ENCODE assay signal across 8 mouse cellular contexts in genomic region chr17:22866421-22866844, GRCm38 (mm10). TPM values are rescaled to one million over a fixed set of nuclear protein-coding genes. Genes with fewer than 3 reads are reported as not detected.
DNase-seq lines count a peak whose midpoint lies in the region; ATAC-seq lines count a peak whose summit lies in the region.

No protein-coding gene starts in this region.

- peaks cover 10% of the 10 kb centered on the region for H3K4me1 ChIP-seq in forebrain, embryonic 12.5 days
- H3K4me1 ChIP-seq in limb, embryonic 11.5 days (ENCODE audit: control insufficient read depth, insufficient read depth, low read length), result no peaks in the 10 kb centered on the region; the same call in 1 of the 2 replicates
- peaks cover 14% of the 10 kb centered on the region for H3K4me1 ChIP-seq in midbrain, embryonic 15.5 days

- peaks cover 22% of the 10 kb centered on the region for H3K36me3 ChIP-seq in forebrain, embryonic 12.5 days (replicated peaks)
- peaks cover 6% of the 10 kb centered on the region; the same call in 1 of the 2 replicates for H3K36me3 ChIP-seq in limb, embryonic 11.5 days (ENCODE audit: control insufficient read depth, insufficient read depth, low read length)
- H3K36me3 ChIP-seq in midbrain, embryonic 15.5 days (replicated peaks), result peaks cover 14% of the 10 kb centered on the region; the same call in 1 of the 2 replicates

- no peaks in the 10 kb centered on the region for H3K9me3 ChIP-seq in forebrain, embryonic 12.5 days
- H3K9me3 ChIP-seq in limb, embryonic 11.5 days (ENCODE audit: control insufficient read depth, low read length), result no peaks in the 10 kb centered on the region
- H3K9me3 ChIP-seq in midbrain, embryonic 15.5 days, result no peaks in the 10 kb centered on the region

- H3K4me2 ChIP-seq in forebrain, embryonic 12.5 days, result peak overlapping the region; percentile 62
- peak overlapping the region; percentile 58 for H3K4me2 ChIP-seq in limb, embryonic 11.5 days (ENCODE audit: low read depth, severe bottlenecking)
- H3K4me2 ChIP-seq in midbrain, embryonic 15.5 days, result peak overlapping the region; percentile 71

- H3K9ac ChIP-seq in forebrain, embryonic 12.5 days, result peak overlapping the region; percentile 83
- peak overlapping the region; percentile 84 for H3K9ac ChIP-seq in limb, embryonic 11.5 days (ENCODE audit: low read length)
- peak overlapping the region; percentile 63 for H3K9ac ChIP-seq in midbrain, embryonic 15.5 days

- H3K27ac ChIP-seq in forebrain, embryonic 12.5 days, result peak overlapping the region; percentile 68; the same call in 1 of the 2 replicates
- peak overlapping the region; percentile 76 for H3K27ac ChIP-seq in limb, embryonic 11.5 days (replicated peaks; ENCODE audit: low read depth, low read length)
- peak overlapping the region; percentile 77 for H3K27ac ChIP-seq in midbrain, embryonic 15.5 days

- no peaks in the 10 kb centered on the region for H3K27me3 ChIP-seq in forebrain, embryonic 12.5 days
- no peaks in the 10 kb centered on the region for H3K27me3 ChIP-seq in limb, embryonic 11.5 days (ENCODE audit: control insufficient read depth, insufficient read depth, low read length)
- H3K27me3 ChIP-seq in midbrain, embryonic 15.5 days (replicated peaks), result no peaks in the 10 kb centered on the region

- peak; percentile 46 for DNase-seq in embryo, embryonic 10 days (ENCODE audit: low spot score)
- no peak for DNase-seq in embryo, embryonic 9.5 days (ENCODE audit: extremely low spot score)
- DNase-seq in thymus, postnatal 14 days, result peak; percentile 4
- no peak for DNase-seq in thymus, postnatal 36 days
- DNase-seq in limb, embryonic 11.5 days (ENCODE audit: low spot score), result no peak
- no peak for DNase-seq in gastrocnemius, adult 18-20 months (ENCODE audit: low spot score)

- WGBS in forebrain, embryonic 12.5 days, result 3% methylated on average over 10 of the region's 10 CpGs
- 6% methylated on average over 10 of the region's 10 CpGs for WGBS in limb, embryonic 11.5 days
- WGBS in midbrain, embryonic 15.5 days, result 2% methylated on average over 10 of the region's 10 CpGs

- peak overlapping the region; percentile 69 for H3K4me3 ChIP-seq in forebrain, embryonic 12.5 days (replicated peaks)
- peak overlapping the region; percentile 64 for H3K4me3 ChIP-seq in limb, embryonic 11.5 days (ENCODE audit: low read depth, low read length)
- H3K4me3 ChIP-seq in midbrain, embryonic 15.5 days, result peak overlapping the region; percentile 74

- ATAC-seq in forebrain, embryonic 12.5 days (ENCODE audit: low FRiP score), result peak; percentile 66
- ATAC-seq in limb, embryonic 11.5 days (ENCODE audit: insufficient number of reproducible peaks, low FRiP score, low TSS enrichment, low read depth), result no peak; the same call in 1 of the 2 replicates
- peak; percentile 65 for ATAC-seq in midbrain, embryonic 15.5 days (replicated peaks)

RNA-seq across cellular contexts. Expression of gene Zfp945, which starts 0.5 kb away (rescaled TPM):
- polyA plus RNA-seq in forebrain, embryonic 12.5 days (2016; fragmentation: Nextera tagmentation; extraction: Ambion mirVana), result 28.6 and 28.9 TPM in 2 replicates
- 22.1 and 23.6 TPM in 2 replicates for polyA plus RNA-seq in limb, embryonic 11.5 days (2014; fragmentation: Nextera tagmentation; extraction: Ambion mirVana)
- 18.3 and 20.2 TPM in 2 replicates for polyA plus RNA-seq in midbrain, embryonic 15.5 days (2015; fragmentation: Nextera tagmentation; extraction: Ambion mirVana)
- 1 to 10 TPM; 1.9 to 2.3 TPM for total RNA-seq in gastrocnemius, adult 18-20 months (2021)

Comparison
In these comparisons a context has a peak if more than half of its experiments do, and no peak if none do; other contexts are left out.
1. DNase-seq: peak in embryo, embryonic 10 days (single experiment) and thymus, postnatal 14 days (single experiment); none in embryo, embryonic 9.5 days (single experiment), thymus, postnatal 36 days (0 of 2), limb, embryonic 11.5 days (single experiment) and gastrocnemius, adult 18-20 months (single experiment).
2. Peak in every context shown above with its lines, with median percentiles within 50 percentile points of each other: H3K27ac ChIP-seq, H3K4me2 ChIP-seq, H3K4me3 ChIP-seq and H3K9ac ChIP-seq.